Mouse (Mus musculus) heart, postnatal 0 days (tissue): ENCODE measurements around the gene Dgat2.

Experiments used
- CTCF ChIP-seq: IDR thresholded peaks from 2 replicates; pipeline ENCODE4 v1.5.1; 2016; ENCODE audit warnings: antibody characterized with exemption, control low read depth, low read depth
- EP300 ChIP-seq: IDR thresholded peaks from 2 replicates; pipeline ENCODE4 v1.6.1; 2016; ENCODE audit warnings: antibody characterized with exemption, low read depth

DNA sequence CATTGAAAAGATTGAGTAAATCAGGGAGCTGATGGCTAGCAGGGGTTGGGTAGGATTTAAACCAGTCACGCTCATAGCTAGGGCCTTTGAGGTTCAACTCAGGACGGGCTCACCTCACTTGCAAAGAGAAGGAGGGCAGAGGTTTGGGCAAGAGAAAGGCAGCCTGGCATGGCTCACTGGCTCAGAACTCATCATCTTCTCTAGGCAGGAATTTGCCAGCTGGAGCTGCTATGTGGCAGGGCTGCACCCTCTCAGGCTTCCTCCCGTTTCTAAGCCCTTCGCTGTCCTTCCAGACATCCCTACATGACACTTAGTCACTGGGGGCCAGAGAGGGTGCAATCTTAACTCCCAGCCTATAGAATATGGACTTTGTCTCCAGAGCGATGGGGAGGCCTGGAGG, 4.9 kb upstream of the Dgat2 start:
- no peak for TF ChIP-seq CTCF
- TF ChIP-seq EP300 = no peak
